Mouse (Mus musculus) liver, embryonic 16.5 days (tissue): ENCODE measurements at regions not wholly inside any gene's neighbourhood (a gene's known extent, or its start where the extent isn't known, plus 50 kb on each side); places are given as distances from the start of the nearest gene placed in this dataset.

Source experiments
- ATAC-seq: fragments of 200-750 bp; cut with Nextera tagmentation; 2 replicates; pipeline ENCODE4 v1.8.0; 2017; ENCODE audit warnings: low read depth, mild to moderate bottlenecking, moderate number of reproducible peaks, moderate library complexity
- H3K27ac ChIP-seq: fragments of 300-500 bp; sonication (generic); 2 replicates; pipeline ENCODE4 v1.5.1; 2014; ENCODE audit warnings: mild to moderate bottlenecking, low read length
- H3K27me3 ChIP-seq: fragments of 300-500 bp; sonication (generic); 2 replicates; pipeline ENCODE4 v1.6.1; 2014; ENCODE audit warnings: low read depth, low read length, mixed read lengths; ENCODE audit not compliant: control insufficient read depth, insufficient read depth
- H3K36me3 ChIP-seq: fragments of 300-500 bp; sonication (generic); 2 replicates; pipeline ENCODE4 v1.6.1; 2014; ENCODE audit warnings: mild to moderate bottlenecking; ENCODE audit not compliant: control insufficient read depth, insufficient read depth
- H3K4me1 ChIP-seq: fragments of 300-500 bp; sonication (generic); 2 replicates; pipeline ENCODE4 v1.6.1; 2014; ENCODE audit warnings: low read depth, low read length, mixed read lengths; ENCODE audit not compliant: control insufficient read depth
- H3K4me2 ChIP-seq: fragments of 300-500 bp; sonication (generic); 2 replicates; pipeline ENCODE4 v1.6.1; 2014; ENCODE audit warnings: low read depth, low read length, mixed read lengths
- H3K4me3 ChIP-seq: fragments of 300-500 bp; sonication (generic); 2 replicates; pipeline ENCODE4 v1.5.1; 2014; ENCODE audit warnings: low read depth, mild to moderate bottlenecking, low read length
- H3K9ac ChIP-seq: fragments of 300-500 bp; sonication (generic); 2 replicates; pipeline ENCODE4 v1.6.1; 2014; ENCODE audit warnings: low read depth, low read length
- H3K9me3 ChIP-seq: fragments of 300-500 bp; sonication (generic); replicated peaks from 2 replicates; pipeline ENCODE4 v1.6.1; 2016; ENCODE audit warnings: low read length; ENCODE audit not compliant: control insufficient read depth
- WGBS: fragments of 180-500 bp; shearing (Covaris S2); extraction: QIAGEN DNeasy Blood & Tissue Kit; methylation state at CpG from one replicate; pipeline ENCODE4 v1.1.7; 2014; ENCODE audit not compliant: insufficient replicate concordance; 5-methylcytosine and 5-hydroxymethylcytosine counted together

- Histone ChIP-seq H3K9ac (no peak overlapping the region), H3K9me3 (no peaks in the 10 kb centered on the region), H3K27me3 (no peaks in the 10 kb centered on the region), H3K4me2 (no peak overlapping the region), H3K36me3 (no peaks in the 10 kb centered on the region), H3K27ac (no peak overlapping the region), H3K4me1 (no peaks in the 10 kb centered on the region), H3K4me3 (no peak overlapping the region)
- no peak for ATAC-seq
- WGBS = 66% methylated on average over 5 of the region's 5 CpGs
These were observed 254.9 kb downstream of the Cdh26 start for GRCm38 (mm10) chr2:178685211-178685610.

DNA sequence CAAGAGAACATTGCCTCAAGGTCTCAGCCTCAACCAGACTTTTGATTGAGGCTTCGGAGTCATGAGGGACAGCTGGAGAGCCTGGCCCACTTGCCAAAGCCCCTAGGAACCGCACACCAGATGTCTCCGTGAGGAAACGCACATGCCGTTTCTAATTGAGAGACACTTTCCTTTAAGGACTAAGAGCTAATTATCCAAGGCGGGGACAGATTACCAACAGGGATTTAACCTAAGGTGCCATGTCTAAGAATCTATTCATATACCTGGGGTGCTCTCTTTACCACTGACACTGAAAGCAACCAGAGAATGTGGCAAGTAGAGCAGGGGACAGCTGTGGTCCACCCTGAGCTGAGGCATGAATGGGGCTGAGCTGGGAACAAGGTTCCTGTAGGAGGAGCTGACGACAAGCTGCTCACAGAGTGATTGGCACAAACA lies 255.9 kb downstream of the Cdh26 start:
- Histone ChIP-seq H3K4me3 (no peak overlapping the region), H3K9ac (no peak overlapping the region), H3K27ac (no peak overlapping the region), H3K36me3 (no peaks in the 10 kb centered on the region), H3K4me2 (no peak overlapping the region), H3K27me3 (no peaks in the 10 kb centered on the region), H3K4me1 (no peaks in the 10 kb centered on the region; the same call in 1 of the 2 replicates), H3K9me3 (no peaks in the 10 kb centered on the region)
- no peak for ATAC-seq
- WGBS = 72% methylated on average over 7 of the region's 7 CpGs

GRCm38 (mm10) chr2:178688586-178688985 lies 258.3 kb downstream of the Cdh26 start:
- Histone ChIP-seq H3K4me2 (no peak overlapping the region), H3K4me1 (no peaks in the 10 kb centered on the region; the same call in 1 of the 2 replicates), H3K4me3 (no peak overlapping the region), H3K27me3 (no peaks in the 10 kb centered on the region), H3K36me3 (no peaks in the 10 kb centered on the region), H3K27ac (no peak overlapping the region), H3K9ac (no peak overlapping the region), H3K9me3 (no peaks in the 10 kb centered on the region)
- 63% methylated on average over 6 of the region's 6 CpGs for WGBS
- no peak for ATAC-seq

DNA sequence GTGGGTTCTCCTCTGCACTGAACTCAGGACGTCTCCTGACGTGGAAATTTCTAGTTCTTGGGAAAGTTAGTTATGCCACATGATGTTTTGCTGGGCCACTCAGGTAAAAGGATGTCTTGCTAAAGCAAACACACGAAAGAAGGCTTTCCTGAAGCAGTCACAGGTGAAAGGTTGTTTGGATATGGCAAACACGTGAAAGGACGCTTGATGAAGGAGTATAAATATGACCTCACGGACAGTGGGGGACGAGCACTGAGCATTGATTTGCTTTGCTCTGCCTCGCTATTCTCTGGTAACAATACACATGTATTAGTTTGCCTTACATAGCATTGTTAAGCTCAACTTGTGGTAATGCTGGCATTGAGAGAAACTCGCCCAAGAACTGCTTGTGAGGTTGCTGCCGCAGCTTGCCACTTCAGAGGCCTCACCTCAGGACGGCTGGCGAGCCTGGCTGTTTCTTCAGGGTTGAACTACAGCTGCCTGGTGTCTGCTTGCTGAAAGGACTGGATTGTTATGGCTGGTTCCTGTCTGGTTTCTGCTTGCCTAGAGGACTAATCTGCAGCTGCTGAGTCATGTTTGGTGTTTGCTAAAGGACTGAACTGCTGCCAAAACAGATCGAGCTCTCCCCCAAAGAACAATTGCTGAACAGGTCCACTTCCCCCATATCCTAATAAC lies 261.0 kb downstream of the Cdh26 start:
- Histone ChIP-seq H3K4me3 (no peak overlapping the region), H3K27ac (peak overlapping the region; percentile 53; the same call in 1 of the 2 replicates), H3K9ac (no peak overlapping the region), H3K27me3 (no peaks in the 10 kb centered on the region), H3K4me2 (no peak overlapping the region), H3K36me3 (no peaks in the 10 kb centered on the region), H3K4me1 (no peaks in the 10 kb centered on the region; the same call in 1 of the 2 replicates), H3K9me3 (no peaks in the 10 kb centered on the region)
- 40% methylated on average over 13 of the region's 13 CpGs for WGBS
- peak; percentile 49 for ATAC-seq

- H3K9me3 ChIP-seq = no peaks in the 10 kb centered on the region
- no peaks in the 10 kb centered on the region for H3K36me3 ChIP-seq
- 42% methylated on average over 4 of the region's 4 CpGs for WGBS
- ATAC-seq = no peak
- no peaks in the 10 kb centered on the region; the same call in 1 of the 2 replicates for H3K4me1 ChIP-seq
- H3K4me2 ChIP-seq = no peak overlapping the region
- no peak overlapping the region for H3K27ac ChIP-seq
- H3K9ac ChIP-seq = no peak overlapping the region
- H3K27me3 ChIP-seq = no peaks in the 10 kb centered on the region
- H3K4me3 ChIP-seq = no peak overlapping the region
These were observed 261.5 kb downstream of the Cdh26 start for GRCm38 (mm10) chr2:178691865-178692228.

DNA sequence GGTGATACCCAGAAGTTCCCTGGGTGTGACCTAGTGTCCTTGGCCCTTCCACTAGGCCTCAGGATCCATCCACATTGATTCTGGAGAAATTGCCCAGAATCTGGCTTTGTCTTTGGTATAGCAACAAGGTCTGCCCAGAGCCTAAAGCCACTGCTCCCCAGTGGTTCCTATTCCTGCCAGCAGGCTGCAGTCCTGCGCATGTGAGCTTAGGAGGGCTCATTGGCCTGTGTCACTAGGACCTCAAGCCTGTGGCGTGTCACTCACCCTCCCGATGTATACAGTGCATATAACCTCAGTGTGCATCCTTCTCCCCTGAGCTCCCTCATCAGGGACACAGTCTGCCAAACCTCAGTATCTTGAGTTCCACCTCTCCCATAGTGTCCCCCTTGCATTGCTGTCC lies 261.9 kb downstream of the Cdh26 start:
- Histone ChIP-seq H3K27ac (no peak overlapping the region), H3K9ac (no peak overlapping the region), H3K4me3 (no peak overlapping the region), H3K36me3 (no peaks in the 10 kb centered on the region), H3K27me3 (no peaks in the 10 kb centered on the region), H3K4me2 (no peak overlapping the region), H3K9me3 (no peaks in the 10 kb centered on the region), H3K4me1 (no peaks in the 10 kb centered on the region; the same call in 1 of the 2 replicates)
- 57% methylated on average over 3 of the region's 3 CpGs for WGBS
- ATAC-seq = peak; percentile 33; the same call in 1 of the 2 replicates

DNA sequence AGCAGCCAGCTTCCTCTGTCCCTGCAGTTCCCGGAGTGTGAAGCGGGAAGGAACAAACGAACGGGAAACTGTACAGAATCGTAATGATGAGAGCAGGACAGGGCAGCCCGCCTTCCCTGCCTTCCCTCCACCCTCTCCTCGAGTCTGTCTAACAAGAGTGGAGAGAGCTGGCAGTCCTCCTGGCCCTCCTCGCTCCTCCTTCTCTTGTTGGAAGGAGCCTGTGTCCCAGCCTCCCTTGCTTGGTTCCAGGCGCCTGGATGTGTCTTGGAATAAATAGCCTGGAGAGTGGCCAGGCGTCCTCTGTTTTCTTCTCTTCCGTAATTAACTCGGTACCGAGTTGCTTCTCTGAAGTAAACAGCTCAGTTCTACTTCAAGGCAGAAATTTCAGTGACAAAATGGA lies 268.3 kb downstream of the Cdh26 start:
- Histone ChIP-seq H3K4me3 (no peak overlapping the region), H3K4me2 (no peak overlapping the region), H3K27me3 (no peaks in the 10 kb centered on the region), H3K27ac (no peak overlapping the region), H3K4me1 (no peaks in the 10 kb centered on the region), H3K36me3 (no peaks in the 10 kb centered on the region), H3K9me3 (no peaks in the 10 kb centered on the region), H3K9ac (no peak overlapping the region)
- 70% methylated on average over 13 of the region's 13 CpGs for WGBS
- no peak for ATAC-seq

GRCm38 (mm10) chr2:178700825-178701224 lies 270.5 kb downstream of the Cdh26 start:
- 48% methylated on average over 3 of the region's 3 CpGs for WGBS
- Histone ChIP-seq H3K4me1 (no peaks in the 10 kb centered on the region), H3K9ac (no peak overlapping the region), H3K27ac (no peak overlapping the region), H3K36me3 (no peaks in the 10 kb centered on the region), H3K4me3 (no peak overlapping the region), H3K27me3 (no peaks in the 10 kb centered on the region), H3K4me2 (no peak overlapping the region), H3K9me3 (no peaks in the 10 kb centered on the region)
- no peak for ATAC-seq

- Histone ChIP-seq H3K9ac (no peak overlapping the region), H3K9me3 (no peaks in the 10 kb centered on the region), H3K27ac (no peak overlapping the region), H3K4me2 (no peak overlapping the region), H3K36me3 (no peaks in the 10 kb centered on the region), H3K4me3 (no peak overlapping the region), H3K4me1 (no peaks in the 10 kb centered on the region), H3K27me3 (no peaks in the 10 kb centered on the region)
- WGBS = 32% methylated on average over 3 of the region's 3 CpGs
- no peak for ATAC-seq
These were observed 274.2 kb downstream of the Cdh26 start for GRCm38 (mm10) chr2:178704510-178704909.
